Mouse (Mus musculus): ENCODE data around the gene Il27ra. TPM values are rescaled to one million over a fixed set of nuclear protein-coding genes. Genes with fewer than 3 reads are reported as not detected.

Il27ra gene
- polyA plus RNA-seq, 1 experiment from 2014 or later = 0.56 TPM

- no peaks in the 10 kb centered on the region for H3K9me3 ChIP-seq (ENCODE audit: low read length)
- H3K4me1 ChIP-seq (ENCODE audit: insufficient read depth, low read depth, low read length) = peaks cover 13% of the 10 kb centered on the region; the same call in 1 of the 2 replicates
- ATAC-seq (no peak), DNase-seq (ENCODE audit: low spot score) (peak; percentile 26)
- no peaks in the 10 kb centered on the region for H3K27me3 ChIP-seq (replicated peaks; ENCODE audit: insufficient read depth, low read length)
- 57% methylated on average over 8 of the region's 8 CpGs for WGBS
- no peak overlapping the region for H3K4me3 ChIP-seq (ENCODE audit: low read depth, low read length)
- no peaks in the 10 kb centered on the region for H3K36me3 ChIP-seq (ENCODE audit: insufficient read depth, low read length)
- H3K4me2 ChIP-seq (replicated peaks; ENCODE audit: low read depth, low read length) = no peak overlapping the region
- H3K9ac ChIP-seq (replicated peaks; ENCODE audit: low read depth) = no peak overlapping the region
- H3K27ac ChIP-seq (ENCODE audit: low read length) = no peak overlapping the region
- TF ChIP-seq EP300 (IDR thresholded peaks at IDR 0.05) (no peak), CTCF (IDR thresholded peaks at IDR 0.05) (no peak)
Measured at GRCm38 (mm10) chr8:84063861-84064610, 21.6 kb upstream of the Il27ra start.

GRCm38 (mm10) chr8:84060245-84060644, 17.9 kb upstream of the Il27ra start:
- no peaks in the 10 kb centered on the region for H3K36me3 ChIP-seq (ENCODE audit: insufficient read depth, low read length)
- no peaks in the 10 kb centered on the region for H3K4me1 ChIP-seq (ENCODE audit: insufficient read depth, low read depth, low read length)
- TF ChIP-seq CTCF (IDR thresholded peaks at IDR 0.05) = no peak
- TF ChIP-seq EP300 (IDR thresholded peaks at IDR 0.05) = no peak
- H3K27me3 ChIP-seq (replicated peaks; ENCODE audit: insufficient read depth, low read length) = no peaks in the 10 kb centered on the region
- DNase-seq (ENCODE audit: low spot score) = no peak
- H3K9me3 ChIP-seq (ENCODE audit: low read length) = no peaks in the 10 kb centered on the region
- WGBS = 72% methylated on average over 2 of the region's 2 CpGs
- no peak overlapping the region for H3K4me3 ChIP-seq (ENCODE audit: low read depth, low read length)
- no peak overlapping the region for H3K9ac ChIP-seq (replicated peaks; ENCODE audit: low read depth)
- H3K27ac ChIP-seq (ENCODE audit: low read length) = no peak overlapping the region
- ATAC-seq = no peak
- no peak overlapping the region for H3K4me2 ChIP-seq (replicated peaks; ENCODE audit: low read depth, low read length)

GRCm38 (mm10) chr8:84059226-84059625, 16.8 kb upstream of the Il27ra start:
- Histone ChIP-seq H3K36me3 (ENCODE audit: insufficient read depth, low read length) (no peaks in the 10 kb centered on the region), H3K9ac (replicated peaks; ENCODE audit: low read depth) (no peak overlapping the region), H3K27ac (ENCODE audit: low read length) (no peak overlapping the region), H3K4me2 (replicated peaks; ENCODE audit: low read depth, low read length) (no peak overlapping the region), H3K4me1 (ENCODE audit: insufficient read depth, low read depth, low read length) (no peaks in the 10 kb centered on the region), H3K9me3 (ENCODE audit: low read length) (no peaks in the 10 kb centered on the region), H3K4me3 (ENCODE audit: low read depth, low read length) (no peak overlapping the region), H3K27me3 (replicated peaks; ENCODE audit: insufficient read depth, low read length) (no peaks in the 10 kb centered on the region)
- no peak for DNase-seq (ENCODE audit: low spot score)
- ATAC-seq = no peak
- 86% methylated on average over 2 of the region's 2 CpGs for WGBS
- TF ChIP-seq CTCF (IDR thresholded peaks at IDR 0.05) = 0 out of 2 replicates have a peak, but pooled peaks have one; percentile 6
- TF ChIP-seq EP300 (IDR thresholded peaks at IDR 0.05) = no peak

GRCm38 (mm10) chr8:84057827-84058226, 15.4 kb upstream of the Il27ra start:
- Histone ChIP-seq H3K27me3 (replicated peaks; ENCODE audit: insufficient read depth, low read length) (no peaks in the 10 kb centered on the region), H3K4me3 (ENCODE audit: low read depth, low read length) (no peak overlapping the region), H3K4me2 (replicated peaks; ENCODE audit: low read depth, low read length) (no peak overlapping the region), H3K9me3 (ENCODE audit: low read length) (no peaks in the 10 kb centered on the region), H3K9ac (replicated peaks; ENCODE audit: low read depth) (no peak overlapping the region), H3K4me1 (ENCODE audit: insufficient read depth, low read depth, low read length) (no peaks in the 10 kb centered on the region), H3K36me3 (ENCODE audit: insufficient read depth, low read length) (no peaks in the 10 kb centered on the region), H3K27ac (ENCODE audit: low read length) (no peak overlapping the region)
- 93% methylated on average over 1 of the region's 1 CpGs for WGBS
- no peak for ATAC-seq
- no peak for TF ChIP-seq CTCF (IDR thresholded peaks at IDR 0.05)
- no peak for TF ChIP-seq EP300 (IDR thresholded peaks at IDR 0.05)
- no peak for DNase-seq (ENCODE audit: low spot score)

DNA sequence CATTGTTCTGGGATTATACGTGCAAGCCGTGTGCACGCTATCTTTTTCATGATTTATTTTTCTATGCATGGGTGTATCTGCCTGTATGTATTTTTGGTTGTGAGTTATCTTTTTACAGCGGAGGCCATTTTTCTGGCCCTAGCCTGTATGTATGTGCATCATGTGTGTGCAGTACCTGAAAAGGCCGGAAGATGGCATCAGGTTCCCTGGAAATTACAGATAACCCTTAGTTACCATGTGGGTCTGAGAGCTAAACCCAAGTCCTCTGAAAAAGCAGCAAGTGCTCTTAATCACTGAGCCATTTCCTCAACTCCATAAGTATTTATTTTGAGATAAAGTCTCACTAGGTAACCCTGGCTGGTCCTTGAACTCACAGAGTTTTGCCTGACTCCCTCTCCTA, 10.8 kb upstream of the Il27ra start:
- 87% methylated on average over 5 of the region's 5 CpGs for WGBS
- Histone ChIP-seq H3K9ac (replicated peaks; ENCODE audit: low read depth) (no peak overlapping the region), H3K4me1 (ENCODE audit: insufficient read depth, low read depth, low read length) (no peaks in the 10 kb centered on the region), H3K27ac (ENCODE audit: low read length) (no peak overlapping the region), H3K27me3 (replicated peaks; ENCODE audit: insufficient read depth, low read length) (no peaks in the 10 kb centered on the region), H3K4me3 (ENCODE audit: low read depth, low read length) (no peak overlapping the region), H3K9me3 (ENCODE audit: low read length) (no peaks in the 10 kb centered on the region), H3K4me2 (replicated peaks; ENCODE audit: low read depth, low read length) (no peak overlapping the region), H3K36me3 (ENCODE audit: insufficient read depth, low read length) (no peaks in the 10 kb centered on the region)
- DNase-seq (ENCODE audit: low spot score) (no peak), ATAC-seq (no peak)
- no peak for TF ChIP-seq CTCF (IDR thresholded peaks at IDR 0.05)
- TF ChIP-seq EP300 (IDR thresholded peaks at IDR 0.05) = no peak

GRCm38 (mm10) chr8:84052746-84053145, 10.4 kb upstream of the Il27ra start:
- Histone ChIP-seq H3K4me1 (ENCODE audit: insufficient read depth, low read depth, low read length) (no peaks in the 10 kb centered on the region), H3K27ac (ENCODE audit: low read length) (no peak overlapping the region), H3K27me3 (replicated peaks; ENCODE audit: insufficient read depth, low read length) (no peaks in the 10 kb centered on the region), H3K9ac (replicated peaks; ENCODE audit: low read depth) (no peak overlapping the region), H3K9me3 (ENCODE audit: low read length) (no peaks in the 10 kb centered on the region), H3K4me3 (ENCODE audit: low read depth, low read length) (no peak overlapping the region), H3K36me3 (ENCODE audit: insufficient read depth, low read length) (no peaks in the 10 kb centered on the region), H3K4me2 (replicated peaks; ENCODE audit: low read depth, low read length) (no peak overlapping the region)
- WGBS = 19% methylated on average over 3 of the region's 3 CpGs
- DNase-seq (ENCODE audit: low spot score) = peak; percentile 38
- TF ChIP-seq EP300 (IDR thresholded peaks at IDR 0.05) (no peak), CTCF (IDR thresholded peaks at IDR 0.05) (no peak)
- peak; percentile 68 for ATAC-seq
